Mouse (Mus musculus) stomach, postnatal 0 days (tissue): ENCODE results near the gene Usb1.

Experiments
- CTCF ChIP-seq: IDR thresholded peaks from 2 replicates; pipeline ENCODE4 v1.5.1; 2016; ENCODE audit warnings: antibody characterized with exemption, low read depth, mild to moderate bottlenecking, moderate library complexity
- EP300 ChIP-seq: optimal IDR thresholded peaks from 2 replicates; pipeline ENCODE3; 2016; ENCODE audit warnings: antibody characterized with exemption

DNA sequence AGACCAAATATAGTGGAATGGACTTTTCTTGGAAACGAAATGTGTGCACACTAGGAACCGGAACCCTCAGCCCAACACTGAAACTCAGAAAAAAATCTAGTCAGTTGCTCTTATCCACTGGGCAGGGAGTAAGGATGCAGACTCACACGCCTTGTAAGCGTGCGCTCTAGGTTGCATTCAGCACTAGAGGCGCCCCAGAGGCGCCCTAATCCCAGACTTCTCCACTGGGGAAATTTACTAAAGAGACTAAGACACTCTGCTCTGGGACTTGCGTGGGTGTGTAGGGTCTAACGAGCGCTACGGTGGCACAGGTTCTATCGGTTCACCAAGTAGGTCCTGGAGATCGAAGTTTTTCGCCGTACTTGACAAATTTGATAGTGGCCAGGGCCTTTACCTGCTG lies 19.4 kb downstream of the Usb1 start:
- TF ChIP-seq CTCF, result peak; percentile 67
- no peak for TF ChIP-seq EP300
